Mouse (Mus musculus): ENCODE results near the gene Syngr3.
"Not testable (repeated sequence)": the region's sequence is repeated elsewhere in the genome, so short reads cannot be mapped to it uniquely, and the experiment has no call there.

The Syngr3 gene

DNA sequence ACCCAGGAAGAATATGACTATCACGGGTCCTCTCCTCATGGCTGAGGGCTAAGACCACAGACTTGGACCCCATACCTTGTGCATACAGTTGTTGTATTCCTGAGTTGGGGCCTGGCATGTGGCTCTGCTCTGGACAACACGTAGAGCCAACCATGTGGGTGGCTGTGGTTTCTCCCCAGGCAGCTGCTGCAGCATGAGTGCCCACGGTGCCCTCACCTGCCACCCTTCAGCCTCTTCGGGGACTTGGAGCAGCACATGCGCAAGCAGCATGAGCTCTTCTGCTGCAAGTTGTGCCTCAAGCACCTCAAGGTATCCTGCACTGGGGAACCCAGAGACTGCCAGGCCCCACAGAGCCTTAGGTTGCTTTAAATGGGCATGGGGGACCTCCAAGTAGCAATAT is 12.9 kb downstream of the Syngr3 start:
- no peak for DNase-seq (ENCODE audit: low spot score in 2 of 2)

DNA sequence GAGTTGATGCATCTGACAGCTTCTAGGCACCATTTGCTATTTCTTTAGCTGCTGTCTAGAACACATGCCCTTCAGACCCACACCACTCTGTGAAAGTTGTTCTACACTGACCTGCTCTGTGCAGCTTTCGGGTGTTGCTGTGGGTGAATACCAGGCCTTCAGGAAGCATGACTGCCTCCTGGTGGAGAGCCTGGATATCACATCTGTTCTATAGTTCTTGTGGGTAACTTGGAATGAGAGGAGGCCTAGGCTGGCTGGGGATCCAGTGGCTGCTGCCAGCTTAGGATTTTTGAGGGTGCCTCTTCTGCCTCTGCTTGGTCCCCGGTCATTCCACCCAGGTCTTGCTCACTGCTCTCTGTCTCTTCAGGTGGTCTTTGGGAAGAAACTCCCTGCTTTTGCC is 13.6 kb downstream of the Syngr3 start:
- DNase-seq (ENCODE audit: low spot score in 2 of 2) = peak; percentile 70 to 87

- no peak for DNase-seq (ENCODE audit: low spot score in 2 of 2)
Observed at GRCm38 (mm10) chr17:24674277-24674676, 15.5 kb downstream of the Syngr3 start.

DNA sequence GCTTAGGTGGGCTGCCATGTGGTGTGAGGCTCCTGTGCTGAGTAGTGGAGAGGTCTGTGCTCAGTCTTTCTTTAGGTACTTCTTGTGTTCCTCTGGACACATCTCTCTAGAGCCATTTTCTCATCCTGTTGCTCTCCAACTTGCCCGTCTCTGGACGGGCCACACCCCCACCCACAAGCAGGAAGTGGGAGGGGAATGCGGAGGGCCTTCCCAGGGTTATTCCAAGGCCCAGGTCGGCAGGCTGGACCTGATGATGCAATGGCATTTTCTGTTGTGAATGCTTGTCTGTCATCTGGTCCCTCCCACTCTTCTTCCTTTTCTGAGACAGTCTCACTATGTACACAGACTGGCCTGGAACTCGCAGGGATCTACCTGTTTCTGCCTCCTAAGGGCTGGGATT is 17.6 kb downstream of the Syngr3 start:
- DNase-seq (ENCODE audit: low spot score in 2 of 2) = no peak

DNA sequence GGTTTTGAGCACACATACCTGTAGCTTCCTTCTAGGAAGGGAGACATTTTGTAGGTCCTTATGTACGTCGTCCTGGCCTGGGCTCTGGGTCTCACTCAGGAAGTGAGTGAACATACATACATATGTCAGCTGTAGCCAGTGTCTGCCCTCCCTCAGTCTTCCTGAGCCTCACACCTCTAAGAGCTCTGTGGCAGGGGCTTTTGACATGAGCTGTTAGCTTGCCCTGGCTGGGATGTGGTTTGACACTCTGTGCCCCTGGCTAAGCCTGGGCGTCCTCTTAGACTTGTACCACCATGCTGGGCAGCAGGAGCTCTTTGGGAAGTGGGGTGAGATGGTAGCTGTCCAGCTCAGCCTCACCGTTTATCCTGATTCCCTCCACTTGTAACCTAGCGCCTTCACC is 18.4 kb downstream of the Syngr3 start:
- no peak for DNase-seq (ENCODE audit: low spot score in 2 of 2)

GRCm38 (mm10) chr17:24670246-24670844 is 19.4 kb downstream of the Syngr3 start:
- no peak for DNase-seq (ENCODE audit: low spot score in 2 of 2)

GRCm38 (mm10) chr17:24669545-24670245 is 20.1 kb downstream of the Syngr3 start, which contains the start of gene Zfp598:
Zfp598 (plus strand) TSS chr17:24669687.
- peak; percentile 96 to 99 for DNase-seq (ENCODE audit: low spot score in 2 of 2)

GRCm38 (mm10) chr17:24669214-24669544 is 20.6 kb downstream of the Syngr3 start:
- not testable (repeated sequence) for DNase-seq (ENCODE audit: low spot score in 2 of 2)

DNA sequence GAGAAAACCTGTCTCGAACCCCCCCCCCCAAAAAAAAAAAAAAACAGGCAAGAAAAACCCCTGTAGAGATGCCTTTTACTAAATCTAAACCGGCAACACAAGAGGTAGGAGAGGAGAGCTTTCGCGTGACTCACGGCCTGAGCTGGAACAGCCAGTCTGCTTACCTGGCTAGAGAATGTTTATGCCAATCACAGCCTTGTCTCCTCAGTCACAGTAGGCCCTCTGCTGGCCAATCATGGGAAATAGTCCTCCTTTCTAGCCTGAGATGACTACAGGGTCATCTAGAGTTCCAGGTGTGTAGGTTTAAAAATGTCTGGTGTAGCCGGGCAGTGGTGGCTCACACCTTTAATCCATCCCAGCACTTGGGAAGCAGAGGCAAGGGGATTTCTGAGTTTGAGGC is 22.3 kb downstream of the Syngr3 start:
- peak in 1 of 2 experiments; percentile 77 for DNase-seq (ENCODE audit: low spot score in 2 of 2)

DNA sequence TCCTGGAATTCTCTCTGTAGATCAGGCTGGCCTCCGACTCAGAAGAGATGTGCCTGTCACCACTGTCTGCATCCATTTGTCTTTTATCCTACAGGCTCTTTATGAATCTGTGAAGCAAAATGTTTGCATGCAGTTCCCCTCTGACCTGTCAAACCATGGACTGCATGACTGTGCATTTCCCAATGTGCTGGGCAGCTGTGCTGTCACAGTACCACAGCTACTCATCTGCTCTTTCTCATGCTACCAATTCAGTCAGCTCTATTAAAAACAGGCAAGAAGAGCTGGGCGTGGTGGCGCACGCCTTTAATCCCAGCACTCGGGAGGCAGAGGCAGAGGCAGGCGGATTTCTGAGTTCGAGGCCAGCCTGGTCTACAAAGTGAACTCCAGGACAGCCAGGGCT is 22.7 kb downstream of the Syngr3 start:
- DNase-seq (ENCODE audit: low spot score in 2 of 2) = not testable (repeated sequence)

- peak in 1 of 2 experiments; percentile 41 for DNase-seq (ENCODE audit: low spot score in 2 of 2)
Observed at GRCm38 (mm10) chr17:24658017-24658758, 31.6 kb downstream of the Syngr3 start, which contains the start of gene Npw. Npw (minus strand) TSS chr17:24658457.

GRCm38 (mm10) chr17:24654969-24655368 is 34.8 kb downstream of the Syngr3 start:
- no peak for DNase-seq (ENCODE audit: low spot score in 2 of 2)

- DNase-seq (ENCODE audit: low spot score in 2 of 2) = peak; percentile 63 to 83
Observed at GRCm38 (mm10) chr17:24653967-24654710, 35.6 kb downstream of the Syngr3 start.

GRCm38 (mm10) chr17:24651835-24652234 is 37.9 kb downstream of the Syngr3 start:
- no peak for DNase-seq (ENCODE audit: low spot score in 2 of 2)

DNA sequence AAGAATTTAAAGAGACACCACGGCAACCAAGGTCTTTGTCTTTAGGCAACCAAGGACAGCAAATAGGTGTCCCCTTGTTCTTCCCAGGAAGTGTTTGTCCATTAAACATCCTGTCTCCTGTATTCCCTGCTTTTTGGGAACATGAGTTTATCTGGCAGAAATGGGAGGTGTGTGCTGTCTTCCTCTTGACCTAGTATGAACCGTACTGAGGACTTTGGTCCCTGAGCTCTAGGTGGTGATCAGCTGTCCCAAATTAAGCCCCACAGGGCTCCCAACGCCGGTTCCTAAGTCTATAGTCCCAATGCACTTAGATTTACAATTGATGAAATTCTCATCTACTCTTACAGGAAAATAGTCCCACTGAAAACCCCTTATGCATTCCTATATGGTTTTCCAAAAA is 39.0 kb downstream of the Syngr3 start:
- DNase-seq (ENCODE audit: low spot score in 2 of 2) = no peak

DNA sequence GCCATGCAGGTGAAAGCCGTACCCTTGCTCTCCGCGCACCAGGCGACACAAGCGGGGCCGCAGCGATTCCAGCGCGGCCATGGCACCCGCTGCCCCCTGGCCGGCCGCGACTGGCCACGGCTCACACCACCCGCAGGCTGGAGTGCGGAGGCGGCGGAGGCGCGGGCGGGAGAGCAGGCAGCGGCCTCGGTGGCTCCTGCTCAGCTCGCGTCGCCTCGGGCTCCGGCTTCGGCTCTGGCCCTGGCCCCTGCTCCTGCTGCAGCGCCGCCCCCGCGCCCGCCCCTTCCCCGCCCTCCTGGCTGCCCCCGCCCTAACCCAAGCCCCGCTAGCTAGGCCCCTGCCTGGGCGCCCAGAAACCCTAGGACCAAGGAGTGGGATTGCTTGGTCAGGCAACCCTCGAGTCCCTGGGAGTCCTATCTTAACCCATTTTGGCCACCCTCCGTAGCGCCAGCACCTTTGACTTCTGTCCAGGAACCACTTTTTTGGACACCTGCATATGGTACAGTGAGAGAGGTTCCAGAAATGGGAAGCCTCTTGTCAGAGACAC is 39.6 kb downstream of the Syngr3 start, which contains the start of gene Slc9a3r2:
Gene Slc9a3r2 (minus strand): TSS at position 258 of the 547 bp plus-strand sequence.
- DNase-seq (ENCODE audit: low spot score in 2 of 2) = no peak

DNA sequence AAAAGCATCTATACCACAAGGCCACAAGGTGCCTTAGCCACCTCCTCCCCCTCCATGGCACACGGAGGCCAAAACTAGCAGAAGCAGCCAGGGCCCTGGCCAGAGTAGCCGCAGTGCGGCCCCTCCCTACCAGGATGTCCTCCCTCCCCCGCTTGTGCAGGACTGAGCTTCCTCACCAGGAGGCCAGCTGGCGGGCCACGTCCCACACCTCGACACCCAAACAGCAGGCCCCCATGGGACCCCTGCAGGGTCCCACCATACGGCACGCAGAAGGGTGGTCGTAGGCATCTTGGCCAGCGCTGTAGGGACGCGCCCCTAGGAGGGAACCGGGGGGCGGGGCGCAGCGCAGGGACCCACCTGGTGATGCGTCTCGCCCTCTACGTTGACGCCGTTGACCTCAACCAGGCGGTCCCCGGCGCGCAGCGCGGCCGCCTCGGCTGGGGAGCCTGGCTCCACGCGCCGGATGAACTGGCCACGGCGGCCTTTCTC is 40.1 kb downstream of the Syngr3 start:
- no peak for DNase-seq (ENCODE audit: low spot score in 2 of 2)

- no peak for DNase-seq (ENCODE audit: low spot score in 2 of 2)
Observed at GRCm38 (mm10) chr17:24648731-24649377, 40.9 kb downstream of the Syngr3 start.

DNA sequence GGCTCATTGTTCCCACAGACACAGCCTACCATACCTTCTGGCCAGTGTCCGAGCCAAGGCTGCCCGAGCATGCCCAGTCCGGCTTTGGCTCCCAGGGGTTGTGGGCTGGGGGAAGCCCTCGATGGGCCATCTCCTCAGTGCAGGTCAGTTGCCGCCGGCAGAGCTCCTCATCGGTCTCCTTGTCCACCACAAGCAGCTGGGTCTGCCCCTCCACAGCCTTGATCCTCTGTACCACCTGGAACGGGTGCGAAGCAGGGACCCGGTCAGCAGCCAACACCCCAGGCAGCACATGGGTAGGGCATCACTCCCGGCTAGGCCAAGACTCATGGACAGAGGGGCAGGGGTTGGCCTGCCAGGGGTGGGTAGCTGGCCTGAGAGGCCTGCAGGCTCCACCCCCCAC is 42.3 kb downstream of the Syngr3 start:
- no peak for DNase-seq (ENCODE audit: low spot score in 2 of 2)

DNA sequence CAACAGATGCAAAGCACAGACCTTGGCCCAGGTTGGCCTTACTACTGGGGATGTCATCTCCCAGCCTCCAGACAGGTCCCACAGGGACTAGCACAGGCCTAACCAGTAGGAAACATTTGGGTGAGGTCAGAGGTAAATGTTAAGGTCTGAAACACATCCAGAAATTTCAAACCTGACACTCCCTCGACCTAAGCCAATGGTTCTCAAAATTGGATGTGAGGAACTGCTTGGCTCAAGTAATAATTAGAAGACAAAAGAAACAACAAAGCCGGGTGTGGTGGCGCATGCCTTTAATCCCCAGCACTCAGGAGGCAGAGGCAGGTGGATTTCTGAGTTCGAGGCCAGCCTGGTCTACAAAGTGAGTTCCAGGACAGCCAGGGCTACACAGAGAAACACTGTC is 43.4 kb downstream of the Syngr3 start:
- no peak for DNase-seq (ENCODE audit: low spot score in 2 of 2)

DNA sequence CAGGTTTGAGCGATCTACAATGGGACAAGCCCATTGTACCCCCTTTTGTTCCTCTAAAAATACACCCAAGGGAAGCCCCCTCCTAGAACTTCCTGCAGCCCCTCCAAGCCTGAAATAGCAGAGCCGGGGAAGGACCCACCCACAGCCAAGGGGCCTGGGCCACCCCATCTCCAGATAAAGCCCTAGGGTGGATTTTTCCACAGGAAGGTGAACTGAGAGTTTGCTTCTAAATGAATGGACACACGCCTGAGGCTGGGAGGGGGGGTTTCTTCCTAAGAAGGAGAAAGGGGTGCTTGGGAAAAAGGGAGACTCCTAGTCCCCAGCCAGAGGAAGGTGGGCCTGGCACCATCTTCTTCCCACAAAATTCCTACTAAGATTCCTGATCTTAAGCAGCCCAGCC is 43.8 kb downstream of the Syngr3 start:
- DNase-seq (ENCODE audit: low spot score in 2 of 2) = no peak
